Mouse (Mus musculus) lung, embryonic 16.5 days (tissue): ENCODE measurements around the gene Drd5. TPM values are rescaled to one million over a fixed set of nuclear protein-coding genes. Genes with fewer than 3 reads are reported as not detected.

Experiments used
- ATAC-seq: fragments of 200-750 bp; cut with Nextera tagmentation; 2 replicates; pipeline ENCODE4 v1.8.0; 2017; ENCODE audit warnings: low read depth, mild to moderate bottlenecking, moderate library complexity
- H3K27ac ChIP-seq: fragments of 300-500 bp; sonication (generic); 2 replicates; pipeline ENCODE4 v1.5.1; 2014; ENCODE audit warnings: mild to moderate bottlenecking, control low read depth, low read length
- H3K27me3 ChIP-seq: fragments of 300-500 bp; sonication (generic); 2 replicates; pipeline ENCODE4 v1.6.1; 2014; ENCODE audit warnings: low read depth, low read length, mixed read lengths; ENCODE audit not compliant: control insufficient read depth, insufficient read depth
- H3K36me3 ChIP-seq: fragments of 300-500 bp; sonication (generic); 2 replicates; pipeline ENCODE4 v1.6.1; 2014; ENCODE audit warnings: low read length; ENCODE audit not compliant: control insufficient read depth, insufficient read depth
- H3K4me1 ChIP-seq: fragments of 300-500 bp; sonication (generic); replicated peaks from 2 replicates; pipeline ENCODE4 v1.6.1; 2014; ENCODE audit warnings: low read length, mixed read lengths; ENCODE audit not compliant: control insufficient read depth, insufficient read depth
- H3K4me2 ChIP-seq: fragments of 300-500 bp; sonication (generic); 2 replicates; pipeline ENCODE4 v1.6.1; 2014; ENCODE audit warnings: low read depth, low read length, control low read depth
- H3K4me3 ChIP-seq: fragments of 300-500 bp; sonication (generic); 2 replicates; pipeline ENCODE4 v1.5.1; 2014; ENCODE audit warnings: mild to moderate bottlenecking, low read length, control low read depth
- H3K9ac ChIP-seq: fragments of 300-500 bp; sonication (generic); 2 replicates; pipeline ENCODE4 v1.6.1; 2014; ENCODE audit warnings: low read length, control low read depth
- H3K9me3 ChIP-seq: fragments of 300-500 bp; sonication (generic); 2 replicates; pipeline ENCODE4 v1.6.1; 2016; ENCODE audit warnings: low read length; ENCODE audit not compliant: control insufficient read depth
- WGBS: fragments of 180-500 bp; shearing (Covaris S2); extraction: QIAGEN DNeasy Blood & Tissue Kit; methylation state at CpG from one replicate; pipeline ENCODE4 v1.1.7; 2014; 5-methylcytosine and 5-hydroxymethylcytosine counted together
- polyA plus RNA-seq: library from polyadenylated mRNA; unstranded; fragments of >200 nt; fragmentation: Nextera tagmentation; extraction: Ambion mirVana; gene quantifications from 2 replicates; pipeline ENCODE4 v1.2.1, GENCODE M21; 2015

Gene Drd5
- polyA plus RNA-seq, 1 experiment from 2014 or later = not detected

DNA sequence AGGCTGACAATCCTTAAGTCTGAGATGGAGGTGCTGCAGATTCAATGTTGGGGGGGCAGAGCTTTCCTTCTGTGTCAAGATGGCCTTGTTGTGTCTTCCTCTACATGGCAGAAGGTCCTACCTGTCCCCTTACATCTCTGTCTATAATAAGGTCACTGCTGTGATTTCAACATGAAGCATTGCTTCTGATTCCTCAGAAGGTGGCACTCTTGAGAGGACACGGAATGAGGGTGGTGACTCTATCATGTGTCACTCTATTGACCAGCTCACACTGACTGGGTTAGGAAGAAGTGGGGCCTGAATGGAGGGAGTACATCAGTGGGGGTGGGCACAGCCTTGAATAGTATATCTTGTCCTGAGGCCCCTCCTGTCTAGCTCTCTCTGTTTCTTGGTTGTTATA, 15.4 kb downstream of the Drd5 start:
- Histone ChIP-seq H3K27me3 (no peaks in the 10 kb centered on the region), H3K36me3 (no peaks in the 10 kb centered on the region), H3K9me3 (no peaks in the 10 kb centered on the region), H3K4me2 (no peak overlapping the region), H3K4me3 (no peak overlapping the region), H3K4me1 (no peaks in the 10 kb centered on the region), H3K27ac (no peak overlapping the region), H3K9ac (no peak overlapping the region)
- 33% methylated on average over 1 of the region's 1 CpGs for WGBS
- no peak for ATAC-seq

DNA sequence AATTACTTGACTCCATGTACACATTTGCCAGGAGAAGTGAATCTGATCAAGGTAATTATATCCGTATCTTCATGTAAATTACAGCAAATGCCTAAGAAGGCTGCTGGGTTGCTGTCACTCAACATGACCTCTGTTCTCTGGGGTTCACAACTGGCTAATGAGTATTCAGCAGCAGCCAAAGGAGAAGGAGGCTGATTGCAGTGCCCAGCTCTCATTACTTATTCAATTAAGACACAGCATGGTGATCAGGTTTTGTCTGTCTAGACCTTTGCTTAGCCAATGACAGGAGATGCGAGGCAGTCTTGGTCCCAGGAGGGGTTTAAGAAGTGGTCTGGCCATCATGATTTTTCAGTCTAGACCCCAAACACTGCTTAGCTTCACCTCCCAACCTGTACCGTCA, 23.9 kb downstream of the Drd5 start:
- no peaks in the 10 kb centered on the region for H3K4me1 ChIP-seq
- no peak overlapping the region for H3K4me2 ChIP-seq
- H3K36me3 ChIP-seq = no peaks in the 10 kb centered on the region
- ATAC-seq = no peak
- H3K27me3 ChIP-seq = no peaks in the 10 kb centered on the region
- no peak overlapping the region for H3K9ac ChIP-seq
- H3K27ac ChIP-seq = no peak overlapping the region
- H3K4me3 ChIP-seq = no peak overlapping the region
- H3K9me3 ChIP-seq = no peaks in the 10 kb centered on the region
- 81% methylated on average over 3 of the region's 3 CpGs for WGBS

DNA sequence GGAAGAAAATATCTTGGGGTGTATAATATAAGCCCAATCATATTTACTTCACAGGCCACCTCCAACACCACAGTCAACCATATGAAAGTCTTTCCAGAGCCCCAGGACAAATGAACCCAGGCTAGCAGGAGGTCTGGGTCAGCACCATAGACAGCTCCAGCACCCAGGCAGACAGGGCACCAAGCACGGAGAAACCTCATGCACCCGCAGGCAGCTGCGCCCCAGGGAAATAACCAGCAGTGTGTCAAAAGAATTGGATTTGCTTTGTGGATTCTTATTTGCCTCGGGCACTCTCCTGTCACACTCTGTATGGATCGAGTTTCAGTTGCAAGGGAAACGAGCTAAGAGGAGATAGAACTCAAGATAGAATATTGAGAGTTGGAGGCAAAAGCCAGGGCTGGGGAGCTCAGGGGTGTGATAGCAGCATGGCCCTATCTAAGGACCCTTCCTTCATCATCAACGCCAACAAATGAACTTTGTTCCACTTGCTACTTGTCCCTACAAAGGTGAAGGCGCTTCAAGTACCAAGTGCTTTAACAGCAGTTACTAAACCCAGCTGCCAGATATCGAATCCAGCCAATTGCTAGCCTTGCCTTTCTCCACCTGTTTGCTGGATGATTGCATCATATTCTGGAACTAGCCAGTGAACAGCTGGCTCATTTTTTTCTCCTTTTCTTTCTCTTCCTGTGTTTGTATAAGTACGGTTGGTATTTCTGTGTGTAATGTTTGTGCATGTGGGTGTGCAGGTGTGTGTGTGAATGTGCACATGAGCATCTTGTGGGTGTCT, 27.7 kb downstream of the Drd5 start:
- no peaks in the 10 kb centered on the region for H3K4me1 ChIP-seq
- no peak overlapping the region for H3K27ac ChIP-seq
- WGBS = 30% methylated on average over 10 of the region's 10 CpGs
- no peaks in the 10 kb centered on the region for H3K36me3 ChIP-seq
- H3K4me2 ChIP-seq = no peak overlapping the region
- no peak overlapping the region for H3K4me3 ChIP-seq
- no peak for ATAC-seq
- no peaks in the 10 kb centered on the region for H3K9me3 ChIP-seq
- no peak overlapping the region for H3K9ac ChIP-seq
- no peaks in the 10 kb centered on the region for H3K27me3 ChIP-seq

DNA sequence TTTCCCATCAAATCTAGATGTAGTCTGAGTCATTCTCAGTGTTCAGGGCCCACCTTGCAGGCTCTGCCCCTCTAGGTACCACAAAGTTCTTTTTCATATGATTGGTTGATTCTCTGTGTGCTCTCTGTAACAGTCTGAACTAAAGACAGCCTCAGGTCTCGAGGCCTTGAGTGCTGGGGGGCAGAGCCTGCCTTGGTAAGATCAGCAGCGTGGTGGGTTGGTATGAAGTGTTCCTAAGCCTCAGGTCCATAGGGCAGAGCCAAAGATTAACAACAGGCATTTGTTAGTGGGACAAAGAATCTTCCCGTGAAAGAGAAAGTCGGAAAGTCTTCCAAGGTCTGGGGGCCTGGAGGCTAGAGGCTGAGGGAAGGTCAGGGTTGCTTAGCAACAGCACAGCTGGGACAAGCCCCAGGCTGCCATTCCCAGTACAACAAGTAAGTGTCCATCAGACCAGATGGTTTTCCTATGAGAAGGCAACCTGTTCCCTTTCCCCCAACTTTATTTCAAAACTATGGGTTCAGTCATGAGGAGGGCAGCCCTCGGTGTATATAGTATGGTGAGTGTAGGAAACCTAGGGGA, 31.3 kb downstream of the Drd5 start:
- Histone ChIP-seq H3K9ac (no peak overlapping the region), H3K36me3 (no peaks in the 10 kb centered on the region), H3K4me3 (no peak overlapping the region), H3K27ac (no peak overlapping the region), H3K4me1 (no peaks in the 10 kb centered on the region), H3K27me3 (no peaks in the 10 kb centered on the region), H3K4me2 (no peak overlapping the region), H3K9me3 (no peaks in the 10 kb centered on the region)
- no peak for ATAC-seq
- 40% methylated on average over 5 of the region's 5 CpGs for WGBS

DNA sequence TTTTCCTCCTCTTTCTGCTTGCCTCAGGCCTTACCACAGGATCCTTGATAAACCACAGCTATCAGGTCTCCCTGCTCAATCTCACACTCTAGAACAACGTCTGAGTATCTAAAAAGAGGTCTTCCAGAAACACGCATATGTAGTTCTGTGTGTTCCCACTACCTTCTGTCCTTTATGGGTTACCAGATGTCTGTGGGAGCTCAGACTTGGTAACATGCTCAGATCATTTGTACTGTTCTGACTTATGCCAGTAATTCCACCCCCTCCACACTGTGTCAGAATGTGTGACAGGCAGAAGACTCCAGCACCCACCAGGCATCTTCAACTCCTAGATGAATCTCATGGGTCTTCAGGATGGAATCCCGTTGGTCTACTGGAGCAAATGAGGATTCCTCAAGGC, 37.8 kb downstream of the Drd5 start:
- Histone ChIP-seq H3K4me3 (no peak overlapping the region), H3K9ac (no peak overlapping the region), H3K4me2 (no peak overlapping the region), H3K4me1 (no peaks in the 10 kb centered on the region), H3K9me3 (no peaks in the 10 kb centered on the region), H3K27ac (no peak overlapping the region), H3K27me3 (no peaks in the 10 kb centered on the region), H3K36me3 (no peaks in the 10 kb centered on the region)
- ATAC-seq = no peak
- 71% methylated on average over 3 of the region's 3 CpGs for WGBS

DNA sequence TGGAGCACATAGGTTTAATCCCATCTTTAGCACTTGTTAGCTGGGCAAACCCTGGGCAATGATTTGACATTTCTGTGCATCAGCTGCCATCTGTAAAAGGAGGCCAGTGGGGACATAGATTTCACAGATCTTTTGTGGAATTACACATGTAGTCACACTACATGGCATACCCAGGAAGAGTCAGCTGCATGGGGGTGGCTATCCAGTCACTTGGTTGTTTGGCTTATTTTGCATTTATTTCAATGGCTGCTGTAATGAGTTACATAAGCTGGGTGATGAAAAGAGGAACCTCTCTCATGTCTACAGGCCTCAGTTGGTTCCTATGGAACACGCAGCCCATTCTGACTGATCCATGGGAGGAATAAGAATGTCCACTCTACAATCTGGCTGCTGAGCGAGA, 40.5 kb downstream of the Drd5 start:
- no peak overlapping the region for H3K4me2 ChIP-seq
- ATAC-seq = no peak
- no peaks in the 10 kb centered on the region for H3K9me3 ChIP-seq
- no peaks in the 10 kb centered on the region for H3K4me1 ChIP-seq
- H3K9ac ChIP-seq = no peak overlapping the region
- H3K36me3 ChIP-seq = no peaks in the 10 kb centered on the region
- no peak overlapping the region for H3K27ac ChIP-seq
- whole genome bisulfite sequencing = 74% methylated on average over 2 of the region's 2 CpGs
- no peaks in the 10 kb centered on the region for H3K27me3 ChIP-seq
- no peak overlapping the region for H3K4me3 ChIP-seq

DNA sequence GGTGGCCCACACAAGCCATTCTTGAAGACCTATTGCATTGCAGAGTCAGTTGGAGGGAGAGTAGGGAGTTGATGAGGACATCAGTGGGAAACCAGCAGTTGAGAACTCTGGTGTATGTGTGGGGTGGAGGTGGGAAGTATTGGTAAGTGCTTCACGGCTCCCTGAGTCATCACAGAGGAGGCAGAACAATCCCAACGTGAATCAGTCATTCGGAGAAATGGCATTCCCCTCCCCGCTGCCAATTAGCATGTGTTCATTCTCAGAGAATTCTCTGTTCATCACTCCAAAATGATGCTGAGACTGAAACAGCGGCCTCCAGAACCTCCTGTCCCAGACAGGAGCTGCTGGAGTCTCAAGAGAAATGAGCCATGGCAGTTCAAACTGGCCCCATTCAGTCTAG, 45.2 kb downstream of the Drd5 start:
- no peak for ATAC-seq
- Histone ChIP-seq H3K4me1 (no peaks in the 10 kb centered on the region; the same call in 1 of the 2 replicates), H3K4me2 (no peak overlapping the region), H3K27ac (no peak overlapping the region), H3K9me3 (no peaks in the 10 kb centered on the region), H3K27me3 (no peaks in the 10 kb centered on the region), H3K4me3 (no peak overlapping the region), H3K36me3 (no peaks in the 10 kb centered on the region), H3K9ac (no peak overlapping the region)
- WGBS = 73% methylated on average over 5 of the region's 5 CpGs

DNA sequence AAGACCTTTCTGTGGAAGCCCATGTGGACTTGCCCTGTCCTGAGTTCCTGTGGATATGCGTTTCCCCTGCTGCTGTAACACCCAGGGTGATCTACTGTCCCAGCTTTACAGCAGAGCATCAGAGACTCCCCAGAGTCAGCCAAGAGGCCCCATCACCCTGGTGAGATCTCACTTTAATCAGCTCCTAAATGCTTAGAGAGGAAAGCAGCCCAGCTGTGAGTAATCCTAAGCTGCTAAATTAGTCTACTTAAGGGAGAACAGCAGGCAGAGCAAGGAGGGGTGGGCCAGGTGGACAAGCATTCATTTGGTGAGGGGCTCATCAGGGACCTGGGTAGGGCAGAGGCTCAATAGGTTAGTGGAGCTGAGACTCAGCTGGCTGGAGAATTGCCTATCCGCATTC, 46.4 kb downstream of the Drd5 start:
- no peak for ATAC-seq
- Histone ChIP-seq H3K27me3 (no peaks in the 10 kb centered on the region), H3K36me3 (no peaks in the 10 kb centered on the region), H3K4me2 (no peak overlapping the region), H3K9me3 (no peaks in the 10 kb centered on the region), H3K4me3 (no peak overlapping the region), H3K9ac (no peak overlapping the region), H3K4me1 (no peaks in the 10 kb centered on the region; the same call in 1 of the 2 replicates), H3K27ac (no peak overlapping the region)
- 43% methylated on average over 2 of the region's 2 CpGs for WGBS

DNA sequence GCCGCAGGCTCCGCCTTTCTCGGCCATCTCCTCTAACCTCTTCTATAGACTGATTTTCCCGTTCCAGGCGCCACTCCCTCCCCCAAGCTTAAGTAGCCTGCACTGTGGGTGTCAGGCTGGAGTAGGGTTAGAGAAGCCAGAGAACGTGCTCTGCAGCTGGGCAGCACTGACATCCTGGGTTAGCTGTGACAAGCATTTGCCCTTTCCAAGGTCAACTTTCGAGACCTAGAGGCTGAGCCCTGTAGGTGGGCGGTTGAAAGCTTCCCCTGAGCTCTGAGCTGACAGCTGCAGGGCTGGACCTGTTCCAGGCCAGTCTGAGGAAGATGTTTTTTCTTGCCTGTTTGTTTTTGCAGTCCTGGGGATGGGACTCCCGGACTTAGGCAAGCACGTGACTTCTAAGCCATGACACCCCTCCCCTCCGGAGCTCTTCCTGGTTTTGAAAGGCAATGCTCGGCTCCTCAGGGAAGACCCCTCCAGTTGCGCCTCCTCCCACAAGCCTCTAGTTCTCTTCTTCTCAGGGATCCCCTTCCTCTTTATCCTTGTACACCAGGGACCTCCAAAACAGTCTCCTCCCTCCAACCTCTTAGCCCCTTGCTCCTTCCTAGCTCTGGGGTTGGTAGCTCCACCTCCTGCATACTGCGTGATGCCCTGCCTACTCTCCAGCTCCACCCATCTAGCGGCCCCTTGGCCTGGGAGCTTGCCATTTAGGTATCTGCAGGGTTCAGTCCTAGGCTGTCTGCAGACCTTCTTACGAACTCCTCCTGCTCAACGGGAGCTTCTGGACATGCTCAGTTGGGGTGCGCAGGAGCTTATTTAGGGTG, 47.7 kb downstream of the Drd5 start:
- Histone ChIP-seq H3K27ac (peak overlapping the region; percentile 32; the same call in 1 of the 2 replicates), H3K9me3 (no peaks in the 10 kb centered on the region), H3K4me2 (peak overlapping the region; percentile 61), H3K36me3 (no peaks in the 10 kb centered on the region), H3K9ac (0 out of 2 replicates have a peak overlapping the region, but pooled peaks have one; percentile 29), H3K4me1 (no peaks in the 10 kb centered on the region; the same call in 1 of the 2 replicates), H3K4me3 (peak overlapping the region; percentile 41), H3K27me3 (no peaks in the 10 kb centered on the region)
- ATAC-seq = peak; percentile 88
- 9% methylated on average over 18 of the region's 18 CpGs for WGBS
